Mouse (Mus musculus) lung, adult 2 months (tissue): Measurements from ENCODE around the gene Dmac2.
"Not testable (repeated sequence)": the region's sequence is repeated elsewhere in the genome, so short reads cannot be mapped to it uniquely, and the experiment has no call there.

ENCODE experiments used
- CTCF ChIP-seq: fragments of 200-500 bp; IDR thresholded peaks from 2 replicates; pipeline ENCODE4 v1.5.1; 2011; ENCODE audit warnings: mild to moderate bottlenecking, low read length, control low read depth; ENCODE audit not compliant: insufficient read depth
- POLR2A ChIP-seq: fragments of 200-500 bp; IDR thresholded peaks from 2 replicates; pipeline ENCODE4 v1.6.1; 2011; ENCODE audit warnings: low read depth, mild to moderate bottlenecking, control low read depth, low read length, borderline replicate concordance; ENCODE audit errors: extremely low read depth

GRCm38 (mm10) chr7:25576308-25576707, 42.9 kb upstream of the Dmac2 start:
- not testable (repeated sequence) for TF ChIP-seq POLR2A, CTCF
